Mouse (Mus musculus) heart, adult 2 months (tissue): ENCODE results near the gene Nudt19.
"Not testable (repeated sequence)": the region's sequence is repeated elsewhere in the genome, so short reads cannot be mapped to it uniquely, and the experiment has no call there.

Source experiments
- CTCF ChIP-seq: fragments of 200-600 bp; IDR thresholded peaks from 2 replicates; pipeline ENCODE4 v1.8.1; 2022; ENCODE audit warnings: antibody characterized with exemption, mild to moderate bottlenecking, moderate library complexity
- EP300 ChIP-seq: fragments of 200-500 bp; IDR thresholded peaks from 2 replicates; pipeline ENCODE4 v1.6.1; 2011; ENCODE audit warnings: low read depth, low read length, control low read depth; ENCODE audit not compliant: insufficient read depth

DNA sequence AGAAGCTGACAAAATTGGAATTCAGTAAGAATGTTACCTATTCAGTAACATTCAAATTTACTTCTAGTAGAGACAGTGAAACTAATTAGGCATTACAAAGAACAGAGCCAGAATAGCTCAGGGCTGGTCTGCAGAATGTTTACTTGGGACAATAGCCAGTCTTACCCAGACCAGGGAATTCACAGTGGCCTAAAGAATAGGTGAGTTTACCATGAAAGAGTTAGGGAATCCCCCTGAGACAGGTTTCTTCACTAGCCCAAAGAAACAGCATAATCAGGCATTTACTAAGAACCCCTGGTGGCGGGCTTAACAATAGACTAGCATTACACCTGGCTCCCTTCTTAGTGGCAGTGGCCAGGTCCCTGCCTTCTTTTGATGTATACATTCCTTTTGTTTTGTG lies 25.6 kb downstream of the Nudt19 start:
- not testable (repeated sequence) for TF ChIP-seq CTCF, EP300
